Mouse (Mus musculus) liver, postnatal 0 days (tissue): ENCODE measurements around the gene Mybpc3. TPM values are rescaled to one million over a fixed set of nuclear protein-coding genes. Genes with fewer than 3 reads are reported as not detected.
A peak's percentile ranks its signal among the peaks of the same experiment; 100 is the strongest.

Experiments used
- ATAC-seq: fragments of 200-750 bp; cut with Nextera tagmentation; 2 replicates; pipeline ENCODE4 v1.8.0; 2017; ENCODE audit warnings: mild to moderate bottlenecking, moderate library complexity
- DNase-seq: peaks from one replicate; pipeline ENCODE4 v3.0.0-alpha.2; 2016
- H3K27ac ChIP-seq: fragments of 300-500 bp; sonication (generic); 2 replicates; pipeline ENCODE4 v1.5.1; 2014; ENCODE audit warnings: antibody characterized with exemption, moderate library complexity, mild to moderate bottlenecking, low read depth
- H3K27me3 ChIP-seq: fragments of 300-500 bp; sonication (generic); 2 replicates; pipeline ENCODE4 v1.6.1; 2014; ENCODE audit warnings: low read length, control low read depth, mixed read lengths; ENCODE audit not compliant: insufficient read depth
- H3K36me3 ChIP-seq: fragments of 300-500 bp; sonication (generic); replicated peaks from 2 replicates; pipeline ENCODE4 v1.6.1; 2014; ENCODE audit warnings: mild to moderate bottlenecking, control low read depth, low read length, moderate library complexity, mixed read lengths; ENCODE audit not compliant: insufficient read depth
- H3K4me1 ChIP-seq: fragments of 300-500 bp; sonication (generic); 2 replicates; pipeline ENCODE4 v1.6.1; 2014; ENCODE audit warnings: antibody characterized with exemption, mild to moderate bottlenecking, control low read depth; ENCODE audit not compliant: insufficient read depth
- H3K4me2 ChIP-seq: fragments of 300-500 bp; sonication (generic); 2 replicates; pipeline ENCODE4 v1.6.1; 2014; ENCODE audit warnings: low read depth, mild to moderate bottlenecking, low read length, moderate library complexity, mixed read lengths
- H3K4me3 ChIP-seq: fragments of 300-500 bp; sonication (generic); 2 replicates; pipeline ENCODE4 v1.5.1; 2014; ENCODE audit warnings: low read depth, low read length
- H3K9ac ChIP-seq: fragments of 300-500 bp; sonication (generic); replicated peaks from 2 replicates; pipeline ENCODE4 v1.6.1; 2014; ENCODE audit warnings: mild to moderate bottlenecking, moderate library complexity
- H3K9me3 ChIP-seq: fragments of 300-500 bp; sonication (generic); 2 replicates; pipeline ENCODE4 v1.6.1; 2016; ENCODE audit warnings: mild to moderate bottlenecking, control low read depth, low read length, mixed read lengths
- CTCF ChIP-seq: sonication (generic); IDR thresholded peaks from 2 replicates; pipeline ENCODE4 v1.5.1; 2016; ENCODE audit warnings: antibody characterized with exemption, low read depth
- EP300 ChIP-seq: IDR thresholded peaks from 2 replicates; pipeline ENCODE4 v1.6.1; 2016; ENCODE audit warnings: antibody characterized with exemption, low read depth, mild to moderate bottlenecking
- WGBS: fragments of 180-500 bp; shearing (Covaris S2); extraction: QIAGEN DNeasy Blood & Tissue Kit; methylation state at CpG from one replicate; pipeline ENCODE4 v1.1.7; 2014; ENCODE audit not compliant: insufficient replicate concordance; 5-methylcytosine and 5-hydroxymethylcytosine counted together
- polyA plus RNA-seq: library from polyadenylated mRNA; unstranded; fragments of >200 nt; fragmentation: Nextera tagmentation; extraction: Ambion mirVana; gene quantifications from 2 replicates; pipeline ENCODE4 v1.2.1, GENCODE M21; 2015

The Mybpc3 gene
- polyA plus RNA-seq, 1 experiment from 2014 or later, result 0.04 TPM

GRCm38 (mm10) chr2:91175490-91175889 is 57.5 kb downstream of the Mybpc3 start:
- Histone ChIP-seq H3K4me2 (no peak overlapping the region), H3K4me3 (no peak overlapping the region), H3K4me1 (no peaks in the 10 kb centered on the region), H3K36me3 (peaks cover 30% of the 10 kb centered on the region), H3K27ac (no peak overlapping the region), H3K9ac (no peak overlapping the region), H3K27me3 (no peaks in the 10 kb centered on the region), H3K9me3 (no peaks in the 10 kb centered on the region)
- TF ChIP-seq CTCF (no peak), EP300 (no peak)
- 74% methylated on average over 4 of the region's 4 CpGs for WGBS
- ATAC-seq, result no peak
- DNase-seq, result no peak

- ATAC-seq (no peak), DNase-seq (no peak)
- Histone ChIP-seq H3K4me2 (no peak overlapping the region), H3K9me3 (no peaks in the 10 kb centered on the region), H3K4me1 (no peaks in the 10 kb centered on the region), H3K36me3 (peaks cover 28% of the 10 kb centered on the region), H3K4me3 (no peak overlapping the region), H3K9ac (no peak overlapping the region), H3K27ac (no peak overlapping the region), H3K27me3 (no peaks in the 10 kb centered on the region)
- no peak for TF ChIP-seq EP300
- TF ChIP-seq CTCF, result no peak
- WGBS, result 75% methylated on average over 6 of the region's 6 CpGs
Measured at GRCm38 (mm10) chr2:91176234-91176633, 58.3 kb downstream of the Mybpc3 start.

- 70% methylated on average over 4 of the region's 4 CpGs for WGBS
- H3K9me3 ChIP-seq, result no peaks in the 10 kb centered on the region
- no peaks in the 10 kb centered on the region for H3K27me3 ChIP-seq
- DNase-seq (no peak), ATAC-seq (no peak)
- H3K4me1 ChIP-seq, result peaks cover 13% of the 10 kb centered on the region
- H3K36me3 ChIP-seq, result peaks cover 21% of the 10 kb centered on the region
- no peak for TF ChIP-seq EP300
- TF ChIP-seq CTCF, result no peak
- no peak overlapping the region for H3K4me2 ChIP-seq
- no peak overlapping the region for H3K9ac ChIP-seq
- no peak overlapping the region for H3K4me3 ChIP-seq
- no peak overlapping the region for H3K27ac ChIP-seq
Measured at GRCm38 (mm10) chr2:91179825-91180224, 61.9 kb downstream of the Mybpc3 start.

- no peak overlapping the region for H3K9ac ChIP-seq
- peaks cover 16% of the 10 kb centered on the region for H3K36me3 ChIP-seq
- ATAC-seq (no peak), DNase-seq (no peak)
- H3K9me3 ChIP-seq, result no peaks in the 10 kb centered on the region
- TF ChIP-seq EP300 (no peak), CTCF (no peak)
- 72% methylated on average over 5 of the region's 5 CpGs for WGBS
- peaks cover 13% of the 10 kb centered on the region for H3K4me1 ChIP-seq
- H3K27ac ChIP-seq, result no peak overlapping the region
- H3K4me3 ChIP-seq, result no peak overlapping the region
- H3K27me3 ChIP-seq, result no peaks in the 10 kb centered on the region
- H3K4me2 ChIP-seq, result no peak overlapping the region
Measured at GRCm38 (mm10) chr2:91180706-91181105, 62.8 kb downstream of the Mybpc3 start.

GRCm38 (mm10) chr2:91182016-91182404 is 64.1 kb downstream of the Mybpc3 start:
- 7% methylated on average over 8 of the region's 8 CpGs for WGBS
- peak overlapping the region; percentile 99 for H3K4me2 ChIP-seq
- peaks cover 10% of the 10 kb centered on the region for H3K36me3 ChIP-seq
- H3K4me1 ChIP-seq, result peaks cover 13% of the 10 kb centered on the region
- DNase-seq (no peak), ATAC-seq (no peak)
- no peaks in the 10 kb centered on the region for H3K9me3 ChIP-seq
- peak overlapping the region; percentile 73 for H3K9ac ChIP-seq
- TF ChIP-seq EP300 (no peak), CTCF (no peak)
- H3K27me3 ChIP-seq, result no peaks in the 10 kb centered on the region
- H3K4me3 ChIP-seq, result peak overlapping the region; percentile 71
- H3K27ac ChIP-seq, result no peak overlapping the region

GRCm38 (mm10) chr2:91182405-91183147 is 64.6 kb downstream of the Mybpc3 start:
- Histone ChIP-seq H3K27me3 (no peaks in the 10 kb centered on the region), H3K36me3 (peaks cover 10% of the 10 kb centered on the region), H3K9me3 (no peaks in the 10 kb centered on the region), H3K27ac (peak overlapping the region; percentile 86), H3K4me3 (peak overlapping the region; percentile 71), H3K9ac (peak overlapping the region; percentile 73), H3K4me1 (peaks cover 13% of the 10 kb centered on the region), H3K4me2 (peak overlapping the region; percentile 99)
- ATAC-seq, result peak; percentile 86
- under 1% methylated on average over 63 of the region's 81 CpGs for WGBS
- DNase-seq, result peak; percentile 83
- TF ChIP-seq EP300, result no peak
- no peak for TF ChIP-seq CTCF
